Comparison of ENCODE assay signal across 14 mouse cellular contexts in genomic region chr2:48001230-48001629, GRCm38 (mm10).
DNase-seq lines count a peak whose midpoint lies in the region; ATAC-seq and TF ChIP-seq lines count a peak whose summit lies in the region.
"Had no signal": no experiment of that assay in that cellular context is flagged by ENCODE, and none has a peak within 500 bp of the region (broad histone marks: within the 10 kb centered on the region; RNA-seq: fewer than 3 reads in every experiment).

No protein-coding gene starts in this region.

- no peaks in the 10 kb centered on the region for H3K36me3 ChIP-seq in midbrain, embryonic 14.5 days (ENCODE audit: control insufficient read depth, insufficient read depth, low read length)
- no peaks in the 10 kb centered on the region for H3K36me3 ChIP-seq in midbrain, embryonic 11.5 days (ENCODE audit: control insufficient read depth, insufficient read depth, low read length)
- H3K36me3 ChIP-seq in neural tube, embryonic 13.5 days: no peaks in the 10 kb centered on the region
- H3K36me3 ChIP-seq: embryonic facial prominence, embryonic 10.5 days; embryonic facial prominence, embryonic 12.5 days; forebrain, embryonic 15.5 days; G1E had no signal

- no peaks in the 10 kb centered on the region for H3K27me3 ChIP-seq in midbrain, embryonic 14.5 days (ENCODE audit: control insufficient read depth, insufficient read depth, low read length)
- H3K27me3 ChIP-seq in midbrain, embryonic 11.5 days (ENCODE audit: control insufficient read depth, insufficient read depth, low read length): no peaks in the 10 kb centered on the region
- H3K27me3 ChIP-seq in neural tube, embryonic 13.5 days: no peaks in the 10 kb centered on the region
- H3K27me3 ChIP-seq: CH12.LX; embryonic facial prominence, embryonic 12.5 days; forebrain, embryonic 13.5 days; forebrain, embryonic 15.5 days had no signal

- no peak for TF ChIP-seq CTCF in layer of hippocampus, adult 2 months (conservative IDR thresholded peaks at IDR 0.05)

- no peaks in the 10 kb centered on the region for H3K4me1 ChIP-seq in midbrain, embryonic 14.5 days (ENCODE audit: control insufficient read depth, insufficient read depth, low read length)
- H3K4me1 ChIP-seq in midbrain, embryonic 11.5 days (ENCODE audit: control insufficient read depth, insufficient read depth, low read length): no peaks in the 10 kb centered on the region
- H3K4me1 ChIP-seq in neural tube, embryonic 13.5 days (replicated peaks): 0 out of 2 replicates have a peak, but pooled peaks cover 3% of the 10 kb centered on the region
- H3K4me1 ChIP-seq: embryonic facial prominence, embryonic 12.5 days; forebrain, embryonic 13.5 days; forebrain, embryonic 15.5 days had no signal

- no peak overlapping the region for H3K4me3 ChIP-seq in layer of hippocampus, adult 2 months
- no peak overlapping the region for H3K4me3 ChIP-seq in midbrain, embryonic 14.5 days (replicated peaks; ENCODE audit: low read depth, low read length)
- no peak overlapping the region for H3K4me3 ChIP-seq in midbrain, embryonic 11.5 days (ENCODE audit: low read depth, low read length)
- H3K4me3 ChIP-seq in neural tube, embryonic 13.5 days: no peak overlapping the region
- H3K4me3 ChIP-seq: embryonic facial prominence, embryonic 10.5 days; embryonic facial prominence, embryonic 12.5 days; forebrain, embryonic 13.5 days; forebrain, embryonic 15.5 days had no signal

- no peak overlapping the region for H3K4me2 ChIP-seq in midbrain, embryonic 14.5 days (ENCODE audit: low read length)
- H3K4me2 ChIP-seq in midbrain, embryonic 11.5 days: no peak overlapping the region
- no peak overlapping the region for H3K4me2 ChIP-seq in neural tube, embryonic 13.5 days
- H3K4me2 ChIP-seq: embryonic facial prominence, embryonic 12.5 days; forebrain, embryonic 13.5 days; forebrain, embryonic 15.5 days had no signal

- no peak overlapping the region for H3K9ac ChIP-seq in midbrain, embryonic 14.5 days (replicated peaks; ENCODE audit: low read length)
- H3K9ac ChIP-seq in midbrain, embryonic 11.5 days (ENCODE audit: low read length): no peak overlapping the region
- no peak overlapping the region for H3K9ac ChIP-seq in neural tube, embryonic 13.5 days
- H3K9ac ChIP-seq: embryonic facial prominence, embryonic 12.5 days; forebrain, embryonic 13.5 days; forebrain, embryonic 15.5 days had no signal

- H3K9me3 ChIP-seq in midbrain, embryonic 14.5 days (ENCODE audit: control insufficient read depth, low read length): no peaks in the 10 kb centered on the region
- H3K9me3 ChIP-seq in midbrain, embryonic 11.5 days (ENCODE audit: control insufficient read depth, low read length): no peaks in the 10 kb centered on the region
- H3K9me3 ChIP-seq in neural tube, embryonic 13.5 days: no peaks in the 10 kb centered on the region
- H3K9me3 ChIP-seq: embryonic facial prominence, embryonic 10.5 days; embryonic facial prominence, embryonic 12.5 days; forebrain, embryonic 13.5 days; forebrain, embryonic 15.5 days; G1E had no signal

- H3K27ac ChIP-seq in layer of hippocampus, adult 2 months: peak overlapping the region; percentile 32; the same call in 1 of the 2 replicates
- H3K27ac ChIP-seq in midbrain, embryonic 14.5 days (replicated peaks; ENCODE audit: low read depth, low read length): no peak overlapping the region
- no peak overlapping the region for H3K27ac ChIP-seq in midbrain, embryonic 11.5 days (ENCODE audit: low read depth, low read length)
- no peak overlapping the region for H3K27ac ChIP-seq in neural tube, embryonic 13.5 days (replicated peaks)
- H3K27ac ChIP-seq: embryonic facial prominence, embryonic 10.5 days; embryonic facial prominence, embryonic 12.5 days; forebrain, embryonic 13.5 days; forebrain, embryonic 15.5 days had no signal

- ATAC-seq in midbrain, embryonic 14.5 days (ENCODE audit: low FRiP score, low TSS enrichment): no peak
- ATAC-seq in midbrain, embryonic 11.5 days (ENCODE audit: low FRiP score): no peak
- peak; percentile 61; the same call in 1 of the 2 replicates for ATAC-seq in neural tube, embryonic 13.5 days (ENCODE audit: low read depth)
- ATAC-seq: Patski had no signal

- no peak for DNase-seq in layer of hippocampus, adult 2 months (ENCODE audit: low spot score in 2 of 2)
- DNase-seq in layer of hippocampus, postnatal 14 days (ENCODE audit: low spot score in 2 of 2): no peak
- DNase-seq in midbrain, embryonic 14.5 days: peak; percentile 7
- no peak for DNase-seq in midbrain, embryonic 11.5 days (ENCODE audit: low spot score, missing footprints)
- no peak for DNase-seq in neural tube, embryonic 10.5 days (ENCODE audit: extremely low spot score, low spot score)
- DNase-seq: cerebellum, adult 11-12 months had no signal

- 85% methylated on average over 6 of the region's 6 CpGs for WGBS in midbrain, embryonic 14.5 days
- 85% methylated on average over 6 of the region's 6 CpGs for WGBS in midbrain, embryonic 11.5 days
- 85% methylated on average over 6 of the region's 6 CpGs for WGBS in neural tube, embryonic 13.5 days
